Mouse (Mus musculus): Measurements from ENCODE around the gene Ankrd44. TPM values are rescaled to one million over a fixed set of nuclear protein-coding genes. Genes with fewer than 3 reads are reported as not detected.

Gene Ankrd44
- polyA plus RNA-seq, 1 experiment: not detected

GRCm38 (mm10) chr1:54825718-54826425, 100.3 kb downstream of the Ankrd44 start:
- TF ChIP-seq GATA1 (IDR thresholded peaks at IDR 0.05; ENCODE audit: low read length): no peak

DNA sequence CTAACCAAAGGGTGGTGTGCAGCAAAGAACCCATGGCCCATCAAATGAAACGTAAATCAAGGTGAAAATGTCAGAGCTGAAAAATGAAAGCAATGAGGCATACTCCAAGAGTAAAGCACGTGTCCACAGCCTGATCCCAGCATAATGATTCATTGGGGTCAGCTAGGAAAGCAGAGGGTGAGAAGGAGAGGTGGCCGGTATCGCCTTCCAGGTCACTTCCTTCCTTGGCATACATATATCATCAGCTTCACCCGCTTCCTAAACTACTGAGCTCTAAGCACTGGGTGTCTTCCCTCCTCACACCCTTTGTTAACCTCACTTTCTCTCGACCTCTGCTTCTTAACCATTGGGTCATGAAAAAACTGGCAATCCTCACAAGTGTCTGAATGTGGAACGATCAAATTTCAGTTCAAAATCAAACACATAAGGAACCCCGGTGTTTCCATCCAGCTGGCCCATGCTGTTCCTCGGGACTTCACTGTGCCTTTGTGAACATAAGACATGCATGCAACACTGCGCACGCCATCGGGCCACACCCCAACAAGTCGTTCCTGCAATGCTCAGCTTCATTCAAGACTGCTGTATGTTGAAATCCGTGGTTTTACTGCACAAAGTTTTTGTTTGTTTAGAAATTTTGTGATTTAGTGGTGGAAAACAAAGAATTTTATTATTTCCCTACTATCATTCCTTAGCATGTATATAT, 101.9 kb downstream of the Ankrd44 start:
- TF ChIP-seq GATA1 (IDR thresholded peaks at IDR 0.05; ENCODE audit: low read length): no peak

- no peak for TF ChIP-seq GATA1 (IDR thresholded peaks at IDR 0.05; ENCODE audit: low read length)
Measured at GRCm38 (mm10) chr1:54821797-54822196, 104.4 kb downstream of the Ankrd44 start.

GRCm38 (mm10) chr1:54815206-54815855, 110.9 kb downstream of the Ankrd44 start:
- TF ChIP-seq GATA1 (IDR thresholded peaks at IDR 0.05; ENCODE audit: low read length): no peak

- TF ChIP-seq GATA1 (IDR thresholded peaks at IDR 0.05; ENCODE audit: low read length): no peak
Measured at GRCm38 (mm10) chr1:54809811-54810549, 116.2 kb downstream of the Ankrd44 start.

DNA sequence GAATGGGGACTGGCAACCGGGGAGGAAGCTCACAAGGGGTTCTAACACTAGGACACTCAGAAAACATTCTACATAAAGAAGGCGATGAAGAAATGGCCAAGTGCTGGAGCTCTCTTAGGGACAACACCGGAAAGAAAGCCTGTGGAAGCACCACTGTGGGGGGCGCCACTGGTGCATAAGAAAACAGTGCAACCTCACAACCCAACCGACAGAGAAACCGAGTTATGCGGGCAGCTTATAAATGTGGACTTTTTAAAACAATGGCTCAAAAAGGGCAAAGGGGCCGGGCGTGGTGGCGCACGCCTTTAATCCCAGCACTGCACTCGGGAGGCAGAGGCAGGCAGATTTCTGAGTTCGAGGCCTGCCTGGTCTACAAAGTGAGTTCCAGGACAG, 117.1 kb downstream of the Ankrd44 start:
- no peak for TF ChIP-seq GATA1 (IDR thresholded peaks at IDR 0.05; ENCODE audit: low read length)

DNA sequence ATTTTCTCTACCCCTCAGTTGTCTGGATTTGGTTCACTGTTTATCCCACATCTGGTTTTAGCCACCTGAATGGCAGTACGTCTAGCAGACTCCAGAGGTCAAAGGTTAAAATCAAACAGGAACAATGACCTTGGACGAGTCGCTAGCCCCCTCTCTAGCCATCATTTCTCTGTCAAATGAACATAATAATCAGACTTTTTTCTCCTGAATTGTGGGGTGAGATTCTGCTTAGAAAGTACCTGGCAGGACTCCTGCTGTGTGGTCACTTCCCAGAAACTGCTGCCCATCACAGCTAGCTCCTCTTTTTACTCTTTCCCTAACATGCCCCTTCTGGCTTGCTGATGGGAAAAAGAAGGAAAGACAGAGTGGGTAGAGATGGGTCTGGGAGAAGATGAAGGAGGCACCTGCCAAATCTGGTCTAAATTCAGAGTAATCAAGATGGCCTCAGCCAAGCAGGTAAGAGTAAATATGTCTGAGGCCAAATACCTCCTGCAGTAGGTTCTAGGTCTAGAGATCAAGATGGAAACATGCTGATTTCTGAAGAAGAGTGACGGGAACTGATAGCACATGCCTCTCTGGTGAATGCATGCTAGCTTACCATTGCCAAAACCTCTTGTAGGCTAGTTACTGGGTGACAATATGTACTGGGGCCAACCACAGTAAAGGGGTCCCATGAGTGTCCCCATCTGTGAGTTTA, 117.6 kb downstream of the Ankrd44 start:
- no peak for TF ChIP-seq GATA1 (IDR thresholded peaks at IDR 0.05; ENCODE audit: low read length)

- TF ChIP-seq GATA1 (IDR thresholded peaks at IDR 0.05; ENCODE audit: low read length): no peak
Measured at GRCm38 (mm10) chr1:54807832-54808231, 118.4 kb downstream of the Ankrd44 start.

- TF ChIP-seq GATA1 (IDR thresholded peaks at IDR 0.05; ENCODE audit: low read length): no peak
Measured at GRCm38 (mm10) chr1:54806116-54806850, 119.9 kb downstream of the Ankrd44 start.

- no peak for TF ChIP-seq GATA1 (IDR thresholded peaks at IDR 0.05; ENCODE audit: low read length)
Measured at GRCm38 (mm10) chr1:54804406-54804805, 121.8 kb downstream of the Ankrd44 start.

- no peak for TF ChIP-seq GATA1 (IDR thresholded peaks at IDR 0.05; ENCODE audit: low read length)
Measured at GRCm38 (mm10) chr1:54802703-54803102, 123.5 kb downstream of the Ankrd44 start.

- TF ChIP-seq GATA1 (IDR thresholded peaks at IDR 0.05; ENCODE audit: low read length): no peak
Measured at GRCm38 (mm10) chr1:54801256-54801655, 124.9 kb downstream of the Ankrd44 start.

- TF ChIP-seq GATA1 (IDR thresholded peaks at IDR 0.05; ENCODE audit: low read length): no peak
Measured at GRCm38 (mm10) chr1:54799421-54799820, 126.8 kb downstream of the Ankrd44 start.

GRCm38 (mm10) chr1:54798415-54798814, 127.8 kb downstream of the Ankrd44 start:
- no peak for TF ChIP-seq GATA1 (IDR thresholded peaks at IDR 0.05; ENCODE audit: low read length)

Data from G1E-ER4 (cell line).